Mouse (Mus musculus) myocyte (in vitro differentiated cells): ENCODE measurements around the gene Igfals.

ENCODE experiments used
- CEBPB ChIP-seq: IDR thresholded peaks from 2 replicates; pipeline ENCODE4 v1.6.1; 2011; ENCODE audit warnings: mild to moderate bottlenecking, moderate library complexity; ENCODE audit not compliant: poor library complexity, insufficient read depth, severe bottlenecking
- E2F4 ChIP-seq: IDR thresholded peaks from one replicate; pipeline ENCODE4 v1.6.1; 2011; ENCODE audit warnings: mild to moderate bottlenecking, control low read depth, moderate library complexity; ENCODE audit not compliant: insufficient read depth
- POLR2A ChIP-seq: IDR thresholded peaks from one replicate; pipeline ENCODE4 v1.6.1; 2011; ENCODE audit warnings: low read depth, mild to moderate bottlenecking, control low read depth, moderate library complexity; ENCODE audit not compliant: insufficient read length
- REST ChIP-seq: IDR thresholded peaks from one replicate; pipeline ENCODE4 v1.6.1; 2011; ENCODE audit warnings: mild to moderate bottlenecking, control low read depth, moderate library complexity; ENCODE audit not compliant: insufficient read depth, insufficient read length
- SRF ChIP-seq: IDR thresholded peaks from one replicate; pipeline ENCODE4 v1.6.1; 2011; ENCODE audit warnings: low read depth; ENCODE audit not compliant: control insufficient read depth, insufficient read length
- TCF12 ChIP-seq: IDR thresholded peaks from one replicate; pipeline ENCODE4 v1.6.1; 2011; ENCODE audit warnings: mild to moderate bottlenecking, control low read depth; ENCODE audit not compliant: poor library complexity, insufficient read depth, severe bottlenecking
- TCF3 ChIP-seq: IDR thresholded peaks from one replicate; pipeline ENCODE4 v1.6.1; 2011; ENCODE audit warnings: low read depth, control low read depth; ENCODE audit not compliant: insufficient read length
- USF1 ChIP-seq: IDR thresholded peaks from one replicate; pipeline ENCODE4 v1.6.1; 2011; ENCODE audit warnings: low read depth, mild to moderate bottlenecking, control low read depth, moderate library complexity

DNA sequence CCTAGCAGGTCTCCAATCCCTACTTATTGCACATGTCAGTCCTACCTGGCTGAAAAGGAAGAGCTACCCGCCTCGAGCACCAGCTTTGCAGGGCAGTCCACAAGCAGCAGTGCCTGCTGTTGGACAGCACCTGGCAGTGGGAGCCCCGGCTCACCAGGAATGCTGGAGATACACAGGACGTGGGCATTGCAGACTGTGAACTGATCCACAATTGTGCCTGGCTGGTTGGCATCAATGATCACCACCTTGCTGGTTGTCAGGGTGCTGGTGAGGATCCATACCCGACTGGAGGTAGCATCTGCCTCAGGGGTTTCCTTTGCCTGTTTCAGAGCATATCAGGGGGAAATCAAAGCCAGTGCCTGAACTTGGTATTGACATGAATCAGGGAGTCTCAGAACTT lies 36.3 kb downstream of the Igfals start:
- TF ChIP-seq POLR2A: no peak
- no peak for TF ChIP-seq TCF12
- TF ChIP-seq REST: no peak
- TF ChIP-seq CEBPB: no peak
- TF ChIP-seq E2F4: no peak
- no peak for TF ChIP-seq TCF3
- no peak for TF ChIP-seq SRF
- TF ChIP-seq USF1: no peak
